Mouse (Mus musculus) ES-Bruce4 (cell line): ENCODE measurements around the gene Pick1.

Experiments
- CTCF ChIP-seq: IDR thresholded peaks from one replicate; pipeline ENCODE4 v1.8.1; 2011; ENCODE audit warnings: low read depth, low read length
- POLR2A ChIP-seq: IDR thresholded peaks from one replicate; pipeline ENCODE4 v1.8.1; 2011; ENCODE audit warnings: low read length; ENCODE audit not compliant: insufficient read depth

- no peak for TF ChIP-seq CTCF
- TF ChIP-seq POLR2A = no peak
Measured at GRCm38 (mm10) chr15:79289441-79289840, 60.5 kb downstream of the Pick1 start.
